Mouse (Mus musculus): ENCODE measurements around the gene Tekt1. TPM values are rescaled to one million over a fixed set of nuclear protein-coding genes. Genes with fewer than 3 reads are reported as not detected.

The Tekt1 gene
- total and polyA plus RNA-seq, 2 experiments from 2014 or later: 2.3 to 8.3 TPM

DNA sequence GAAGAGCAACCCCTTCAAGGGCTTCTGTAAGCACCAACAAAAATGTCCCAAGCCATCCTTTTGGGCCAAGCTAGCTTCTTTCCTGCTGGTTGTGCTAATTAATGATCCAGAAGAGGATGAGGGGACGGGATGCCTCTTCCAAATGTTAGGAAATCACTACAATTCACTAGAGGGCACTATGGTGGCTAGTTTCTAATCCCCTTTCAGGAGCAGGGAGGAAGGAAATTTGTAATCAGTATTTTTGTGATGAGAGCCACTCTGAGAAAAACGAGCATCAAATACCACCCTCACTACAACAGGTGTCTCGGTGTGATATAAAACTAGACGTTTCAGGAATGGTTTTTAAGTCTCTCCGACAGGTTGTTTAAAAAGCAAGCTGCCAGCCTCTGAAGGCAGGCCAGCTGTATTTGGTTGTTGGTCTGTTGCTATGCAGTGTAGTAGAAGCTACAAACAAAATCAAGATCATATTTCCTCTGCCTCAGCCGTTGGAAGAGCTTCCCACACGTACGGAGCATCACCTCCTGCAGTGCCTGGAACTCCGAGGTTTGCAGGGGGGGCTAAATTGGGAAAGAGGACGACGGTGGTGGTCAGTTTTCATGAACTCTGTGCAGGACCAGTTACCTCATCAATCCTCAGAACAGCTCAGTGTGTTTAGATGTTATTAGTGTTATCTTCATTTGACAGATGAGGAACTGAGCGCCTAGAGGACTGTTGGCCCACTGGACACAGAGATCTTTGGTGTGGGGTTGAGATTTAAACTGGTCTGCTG lies 7.8 kb upstream of the Tekt1 start:
- 24% methylated on average over 12 of the region's 12 CpGs for WGBS
- Histone ChIP-seq H3K9me3 (ENCODE audit: low read length) (no peaks in the 10 kb centered on the region), H3K4me3 (ENCODE audit: low read length) (no peak overlapping the region), H3K36me3 (ENCODE audit: insufficient read depth, low read length) (no peaks in the 10 kb centered on the region), H3K4me2 (ENCODE audit: low read depth, low read length) (no peak overlapping the region), H3K4me1 (ENCODE audit: insufficient read depth, low read length) (no peaks in the 10 kb centered on the region), H3K27me3 (ENCODE audit: insufficient read depth, low read length) (no peaks in the 10 kb centered on the region), H3K9ac (replicated peaks; ENCODE audit: low read length) (no peak overlapping the region), H3K27ac (no peak overlapping the region)
- DNase-seq (ENCODE audit: low spot score) (peak; percentile 40), ATAC-seq (no peak)
- TF ChIP-seq CTCF (IDR thresholded peaks at IDR 0.05; ENCODE audit: low read depth): peak; percentile 56

DNA sequence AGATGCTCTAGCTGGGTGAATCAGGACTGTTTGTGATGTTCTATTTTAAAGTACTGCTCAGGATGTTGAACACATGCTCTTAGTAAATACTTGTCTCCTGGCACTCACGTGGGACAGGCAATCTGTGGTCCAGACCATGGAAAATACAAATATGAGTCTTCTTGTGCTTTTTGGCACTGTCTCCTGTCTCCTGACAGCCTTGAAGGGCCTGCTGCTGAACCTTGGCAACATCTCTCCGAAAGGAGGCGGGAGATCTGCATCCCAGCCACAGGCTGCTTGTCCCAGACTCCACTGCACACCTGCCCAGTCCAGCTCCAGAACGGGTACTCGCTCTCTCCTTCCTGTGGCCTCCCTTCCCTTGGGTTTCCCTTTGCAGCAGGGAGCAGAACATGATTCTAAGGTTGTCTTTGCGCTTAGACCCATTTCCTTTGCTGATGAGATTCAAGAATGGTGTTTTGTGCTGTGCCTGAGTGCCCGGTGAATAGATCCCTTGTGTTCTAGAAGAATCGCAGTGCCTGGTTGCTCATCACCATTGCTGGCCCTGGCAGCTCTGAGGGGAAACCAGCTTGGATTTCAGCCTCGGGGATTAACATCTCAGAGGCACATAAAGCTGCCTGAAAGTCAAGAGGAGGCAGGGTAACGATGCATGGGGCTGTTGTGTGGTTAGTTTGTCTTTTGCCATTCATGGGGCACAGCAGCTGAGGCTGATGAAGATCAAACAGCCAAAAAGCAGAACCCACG lies 5.9 kb upstream of the Tekt1 start:
- peak; percentile 58; the same call in 1 of the 2 replicates for ATAC-seq
- TF ChIP-seq CTCF (IDR thresholded peaks at IDR 0.05; ENCODE audit: low read depth): no peak; the same call in 1 of the 2 replicates
- no peaks in the 10 kb centered on the region for H3K27me3 ChIP-seq (ENCODE audit: insufficient read depth, low read length)
- H3K4me3 ChIP-seq (ENCODE audit: low read length): no peak overlapping the region
- WGBS: 34% methylated on average over 11 of the region's 11 CpGs
- peak overlapping the region; percentile 54; the same call in 1 of the 2 replicates for H3K27ac ChIP-seq
- no peaks in the 10 kb centered on the region for H3K36me3 ChIP-seq (ENCODE audit: insufficient read depth, low read length)
- no peak overlapping the region for H3K9ac ChIP-seq (replicated peaks; ENCODE audit: low read length)
- H3K9me3 ChIP-seq (ENCODE audit: low read length): no peaks in the 10 kb centered on the region
- no peak overlapping the region for H3K4me2 ChIP-seq (ENCODE audit: low read depth, low read length)
- DNase-seq (ENCODE audit: low spot score): peak; percentile 52
- H3K4me1 ChIP-seq (ENCODE audit: insufficient read depth, low read length): no peaks in the 10 kb centered on the region

DNA sequence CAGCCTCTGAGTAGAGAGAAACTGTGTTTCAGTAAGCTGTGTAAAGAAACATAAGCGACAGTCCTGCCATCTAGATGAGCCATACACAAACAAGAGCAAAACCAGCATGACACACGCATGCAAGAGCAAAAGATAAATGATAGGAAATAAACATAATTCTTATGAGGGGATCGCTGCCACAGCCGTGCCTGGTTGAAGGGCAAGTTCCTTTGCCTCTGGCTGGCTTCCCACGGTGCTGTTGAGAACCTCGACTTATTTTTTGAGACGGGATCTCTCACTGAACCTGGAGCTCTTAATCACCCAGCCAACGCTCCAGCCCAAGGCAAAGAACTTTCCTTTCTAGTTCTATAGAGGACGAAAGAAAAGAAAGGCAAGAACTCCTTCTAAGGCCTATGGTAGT lies 3.9 kb upstream of the Tekt1 start:
- H3K9ac ChIP-seq (replicated peaks; ENCODE audit: low read length): no peak overlapping the region
- TF ChIP-seq CTCF (IDR thresholded peaks at IDR 0.05; ENCODE audit: low read depth): no peak
- DNase-seq (ENCODE audit: low spot score) (no peak), ATAC-seq (no peak)
- H3K36me3 ChIP-seq (ENCODE audit: insufficient read depth, low read length): no peaks in the 10 kb centered on the region
- no peaks in the 10 kb centered on the region for H3K9me3 ChIP-seq (ENCODE audit: low read length)
- no peaks in the 10 kb centered on the region for H3K27me3 ChIP-seq (ENCODE audit: insufficient read depth, low read length)
- H3K4me1 ChIP-seq (ENCODE audit: insufficient read depth, low read length): peaks cover 9% of the 10 kb centered on the region; the same call in 1 of the 2 replicates
- 84% methylated on average over 9 of the region's 9 CpGs for WGBS
- no peak overlapping the region for H3K27ac ChIP-seq
- no peak overlapping the region for H3K4me2 ChIP-seq (ENCODE audit: low read depth, low read length)
- no peak overlapping the region for H3K4me3 ChIP-seq (ENCODE audit: low read length)

DNA sequence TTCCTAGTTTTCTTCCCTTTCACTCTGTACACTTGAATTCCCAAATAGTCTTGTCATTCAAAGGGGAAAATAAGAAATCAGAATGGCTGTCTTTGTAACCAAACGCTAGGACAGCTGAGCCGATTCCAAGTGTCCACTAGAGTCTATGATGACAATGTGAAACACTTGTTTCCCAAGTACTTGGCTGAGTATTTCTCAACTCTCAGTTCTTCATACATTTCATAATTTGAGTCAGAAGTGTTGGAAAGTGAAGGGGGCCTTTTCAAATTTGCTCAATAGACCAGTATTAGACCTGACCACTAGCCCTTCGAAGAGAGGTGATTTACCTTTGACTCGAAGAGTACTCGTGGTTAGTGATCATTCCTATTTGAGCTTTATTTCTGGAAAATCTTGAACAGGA lies 2.3 kb upstream of the Tekt1 start:
- ATAC-seq (no peak), DNase-seq (ENCODE audit: low spot score) (no peak)
- Histone ChIP-seq H3K9me3 (ENCODE audit: low read length) (no peaks in the 10 kb centered on the region), H3K4me3 (ENCODE audit: low read length) (no peak overlapping the region), H3K36me3 (ENCODE audit: insufficient read depth, low read length) (no peaks in the 10 kb centered on the region), H3K4me1 (ENCODE audit: insufficient read depth, low read length) (peaks cover 9% of the 10 kb centered on the region; the same call in 1 of the 2 replicates), H3K9ac (replicated peaks; ENCODE audit: low read length) (no peak overlapping the region), H3K27ac (no peak overlapping the region), H3K4me2 (ENCODE audit: low read depth, low read length) (no peak overlapping the region), H3K27me3 (ENCODE audit: insufficient read depth, low read length) (no peaks in the 10 kb centered on the region)
- WGBS: 96% methylated on average over 5 of the region's 5 CpGs
- TF ChIP-seq CTCF (IDR thresholded peaks at IDR 0.05; ENCODE audit: low read depth): no peak

DNA sequence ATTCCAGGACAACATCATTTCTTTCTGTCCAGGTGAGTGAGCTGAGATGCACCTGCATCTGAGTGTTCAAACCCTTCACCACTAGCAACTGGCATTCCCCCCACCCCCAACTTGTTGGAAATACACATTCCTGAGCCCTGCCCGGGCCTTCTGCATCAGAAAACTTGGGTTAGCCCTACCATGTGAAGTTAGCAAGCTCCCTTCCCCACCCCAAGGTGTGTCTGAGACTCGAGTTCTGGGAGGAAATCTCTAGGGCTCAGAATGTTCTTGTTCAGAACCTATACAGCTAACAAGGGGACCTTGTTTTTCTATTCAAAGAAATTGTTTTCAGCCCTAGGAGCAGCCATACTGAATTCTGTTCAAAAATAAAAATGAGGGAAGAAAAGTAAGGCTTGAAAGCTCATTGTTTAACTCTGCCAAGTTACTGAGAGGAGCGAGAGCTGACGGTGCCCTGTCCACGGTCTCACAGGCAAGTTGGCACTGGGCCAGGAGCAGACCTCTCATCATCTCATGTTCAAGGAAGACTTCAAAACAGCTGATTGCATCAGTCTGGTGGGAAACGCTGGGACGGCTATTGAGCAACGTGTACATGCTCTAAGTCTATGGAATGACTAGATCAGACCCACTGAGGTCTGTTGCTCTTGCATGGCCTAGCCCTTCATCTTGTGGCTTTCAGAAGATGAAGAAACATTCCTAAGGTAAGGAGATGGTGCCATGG lies 1.4 kb upstream of the Tekt1 start:
- 56% methylated on average over 8 of the region's 8 CpGs for WGBS

More for the DNA sequence above, 1.4 kb upstream of the Tekt1 start:
- no peak overlapping the region for H3K27ac ChIP-seq
- H3K36me3 ChIP-seq (ENCODE audit: insufficient read depth, low read length): no peaks in the 10 kb centered on the region
- TF ChIP-seq CTCF (IDR thresholded peaks at IDR 0.05; ENCODE audit: low read depth): no peak
- no peaks in the 10 kb centered on the region for H3K27me3 ChIP-seq (ENCODE audit: insufficient read depth, low read length)
- H3K4me3 ChIP-seq (ENCODE audit: low read length): no peak overlapping the region
- no peak overlapping the region for H3K4me2 ChIP-seq (ENCODE audit: low read depth, low read length)
- ATAC-seq (no peak), DNase-seq (ENCODE audit: low spot score) (no peak)
- no peaks in the 10 kb centered on the region for H3K9me3 ChIP-seq (ENCODE audit: low read length)
- H3K4me1 ChIP-seq (ENCODE audit: insufficient read depth, low read length): peaks cover 9% of the 10 kb centered on the region; the same call in 1 of the 2 replicates
- no peak overlapping the region for H3K9ac ChIP-seq (replicated peaks; ENCODE audit: low read length)
